ENCODE assay signal across 23 mouse cellular contexts in genomic region chr9:102985111-102985510, GRCm38 (mm10). TPM values are rescaled to one million over a fixed set of nuclear protein-coding genes. Genes with fewer than 3 reads are reported as not detected.
DNase-seq lines count a peak whose midpoint lies in the region; ATAC-seq and TF ChIP-seq lines count a peak whose summit lies in the region.
"Had no signal": no experiment of that assay in that cellular context is flagged by ENCODE, and none has a peak within 500 bp of the region (broad histone marks: within the 10 kb centered on the region; RNA-seq: fewer than 3 reads in every experiment).

No protein-coding gene starts in this region.

- H3K27me3 ChIP-seq in kidney, postnatal 0 days (ENCODE audit: insufficient read depth, low read length) = no peaks in the 10 kb centered on the region
- no peaks in the 10 kb centered on the region for H3K27me3 ChIP-seq in kidney, embryonic 15.5 days
- no peaks in the 10 kb centered on the region for H3K27me3 ChIP-seq in lung, postnatal 0 days (replicated peaks; ENCODE audit: insufficient read depth, low read length)
- H3K27me3 ChIP-seq: embryonic facial prominence, embryonic 15.5 days; heart, embryonic 12.5 days; lung, embryonic 15.5 days; Patski had no signal

- H3K27ac ChIP-seq in kidney, postnatal 0 days = no peak overlapping the region
- no peak overlapping the region for H3K27ac ChIP-seq in kidney, embryonic 15.5 days
- no peak overlapping the region for H3K27ac ChIP-seq in lung, postnatal 0 days (ENCODE audit: low read length)
- H3K27ac ChIP-seq: embryonic facial prominence, embryonic 15.5 days; gastrocnemius, adult 2 months; hindbrain, embryonic 14.5 days; layer of hippocampus, adult 2 months; lung, embryonic 15.5 days; midbrain, embryonic 10.5 days; stomach, postnatal 0 days had no signal

- no peak for ATAC-seq in kidney, postnatal 0 days (replicated peaks; ENCODE audit: low FRiP score, low read depth)
- no peak; the same call in 1 of the 2 replicates for ATAC-seq in kidney, embryonic 15.5 days (replicated peaks; ENCODE audit: low FRiP score)
- ATAC-seq in lung, postnatal 0 days = peak; percentile 90
- ATAC-seq: CD4-positive, CD25-positive, alpha-beta regulatory T cell, adult 4 months; Patski had no signal

- 76% methylated on average over 1 of the region's 1 CpGs for WGBS in kidney, postnatal 0 days
- 79% methylated on average over 1 of the region's 1 CpGs for WGBS in kidney, embryonic 15.5 days
- WGBS in lung, postnatal 0 days = 59% methylated on average over 1 of the region's 1 CpGs

- peak; percentile 75 for TF ChIP-seq EP300 in lung, postnatal 0 days (IDR thresholded peaks at IDR 0.05)

- no peaks in the 10 kb centered on the region for H3K36me3 ChIP-seq in kidney, postnatal 0 days (ENCODE audit: insufficient read depth, low read length)
- H3K36me3 ChIP-seq in kidney, embryonic 15.5 days = no peaks in the 10 kb centered on the region
- H3K36me3 ChIP-seq in lung, postnatal 0 days (ENCODE audit: insufficient read depth, low read length) = no peaks in the 10 kb centered on the region
- H3K36me3 ChIP-seq: embryonic facial prominence, embryonic 15.5 days; heart, embryonic 12.5 days; lung, embryonic 15.5 days; midbrain, embryonic 10.5 days had no signal

- no peak for TF ChIP-seq CTCF in kidney, postnatal 0 days (IDR thresholded peaks at IDR 0.05; ENCODE audit: low read depth)
- TF ChIP-seq CTCF in lung, postnatal 0 days (IDR thresholded peaks at IDR 0.05) = no peak

- peak; percentile 70 for DNase-seq in adrenal gland, adult 2 months
- DNase-seq in adrenal gland, adult 18-20 months (ENCODE audit: low spot score in 2 of 2) = no peak
- DNase-seq in kidney, postnatal 0 days (ENCODE audit: low spot score) = peak; percentile 48
- DNase-seq in adrenal gland, postnatal 14 days = peak; percentile 66
- peak; percentile 63 for DNase-seq in lung, postnatal 0 days (ENCODE audit: low spot score)
- no peak for DNase-seq in cerebellum, adult 9-11 months
- DNase-seq in yolk sac, embryonic 10.5 days (ENCODE audit: low spot score) = no peak
- DNase-seq: cerebellum, adult 11 months; cerebellum, postnatal 36 days; gastrocnemius, adult 2 months; heart, adult 11 months; heart, postnatal 14 days; right cerebral cortex, postnatal 4 days had no signal

- no peak overlapping the region for H3K9ac ChIP-seq in kidney, postnatal 0 days (ENCODE audit: low read depth, low read length)
- no peak overlapping the region for H3K9ac ChIP-seq in kidney, embryonic 15.5 days
- H3K9ac ChIP-seq in lung, postnatal 0 days (replicated peaks; ENCODE audit: low read depth) = no peak overlapping the region
- H3K9ac ChIP-seq: embryonic facial prominence, embryonic 15.5 days; heart, embryonic 12.5 days; hindbrain, embryonic 14.5 days; lung, embryonic 15.5 days had no signal

- no peak overlapping the region for H3K4me3 ChIP-seq in kidney, postnatal 0 days (replicated peaks; ENCODE audit: low read depth, low read length)
- no peak overlapping the region for H3K4me3 ChIP-seq in kidney, embryonic 15.5 days (replicated peaks)
- H3K4me3 ChIP-seq in lung, postnatal 0 days (ENCODE audit: low read depth, low read length) = no peak overlapping the region
- H3K4me3 ChIP-seq: embryonic facial prominence, embryonic 15.5 days; gastrocnemius, adult 2 months; heart, embryonic 12.5 days; layer of hippocampus, adult 2 months; lung, embryonic 15.5 days; midbrain, embryonic 10.5 days had no signal

- no peak overlapping the region for H3K4me2 ChIP-seq in kidney, postnatal 0 days (ENCODE audit: low read length)
- no peak overlapping the region for H3K4me2 ChIP-seq in kidney, embryonic 15.5 days
- H3K4me2 ChIP-seq in lung, postnatal 0 days (replicated peaks; ENCODE audit: low read depth, low read length) = no peak overlapping the region
- H3K4me2 ChIP-seq: embryonic facial prominence, embryonic 15.5 days; heart, embryonic 12.5 days; hindbrain, embryonic 14.5 days; lung, embryonic 15.5 days had no signal

- no peaks in the 10 kb centered on the region; the same call in 1 of the 2 replicates for H3K4me1 ChIP-seq in kidney, postnatal 0 days (replicated peaks; ENCODE audit: insufficient read depth, low read length)
- H3K4me1 ChIP-seq in kidney, embryonic 15.5 days = peaks cover 5% of the 10 kb centered on the region; the same call in 1 of the 2 replicates
- H3K4me1 ChIP-seq in lung, postnatal 0 days (ENCODE audit: insufficient read depth, low read depth, low read length) = peaks cover 7% of the 10 kb centered on the region; the same call in 1 of the 2 replicates

- H3K9me3 ChIP-seq in kidney, postnatal 0 days (replicated peaks; ENCODE audit: low read length) = no peaks in the 10 kb centered on the region
- H3K9me3 ChIP-seq in kidney, embryonic 15.5 days (replicated peaks) = no peaks in the 10 kb centered on the region
- no peaks in the 10 kb centered on the region for H3K9me3 ChIP-seq in lung, postnatal 0 days (ENCODE audit: low read length)
- H3K9me3 ChIP-seq: embryonic facial prominence, embryonic 15.5 days; lung, embryonic 15.5 days; midbrain, embryonic 10.5 days had no signal

RNA-seq across cellular contexts. Expression of gene Slco2a1, which starts 3.4 kb away (rescaled TPM):
- 1 to 10 TPM; 2.2 to 3.9 TPM for total RNA-seq in adrenal gland, adult 2 months (2021)
- 6.9 and 7.1 TPM in 2 replicates for polyA plus RNA-seq in adrenal gland, adult 2 months (2012; rRNA removed)
- 1 to 10 TPM; 2.8 to 4.8 TPM for total RNA-seq in adrenal gland, adult 18-20 months (2021)
- 8.7 and 9.8 TPM in 2 replicates for polyA plus RNA-seq in kidney, postnatal 0 days (2015; fragmentation: Nextera tagmentation; extraction: Ambion mirVana)
- 4.6 and 5.6 TPM in 2 replicates for polyA plus RNA-seq in kidney, embryonic 15.5 days (2015; fragmentation: Nextera tagmentation; extraction: Ambion mirVana)
- total RNA-seq in adrenal gland, postnatal 14 days (2021) = 6.2 and 7.3 TPM in 2 replicates
- 68.9 and 70.0 TPM in 2 replicates for polyA plus RNA-seq in lung, postnatal 0 days (2015; fragmentation: Nextera tagmentation; extraction: Ambion mirVana)

Comparison
In these comparisons a context has a peak if more than half of its experiments do, and no peak if none do; other contexts are left out.
1. DNase-seq: peak in adrenal gland, adult 2 months (single experiment), kidney, postnatal 0 days (single experiment), adrenal gland, postnatal 14 days (single experiment) and lung, postnatal 0 days (single experiment); none in adrenal gland, adult 18-20 months (0 of 2), cerebellum, adult 9-11 months (single experiment) and yolk sac, embryonic 10.5 days (single experiment).